Mouse (Mus musculus): Measurements from ENCODE around the gene Flrt1. TPM values are rescaled to one million over a fixed set of nuclear protein-coding genes. Genes with fewer than 3 reads are reported as not detected.

Gene Flrt1
- 5.8 TPM for polyA plus RNA-seq (2014; fragmentation: Illumina TruSeq; extraction: RNeasy Lipid Tissue Mini Kit (QIAGEN cat#74804); ENCODE audit: low read depth, low replicate concordance)

DNA sequence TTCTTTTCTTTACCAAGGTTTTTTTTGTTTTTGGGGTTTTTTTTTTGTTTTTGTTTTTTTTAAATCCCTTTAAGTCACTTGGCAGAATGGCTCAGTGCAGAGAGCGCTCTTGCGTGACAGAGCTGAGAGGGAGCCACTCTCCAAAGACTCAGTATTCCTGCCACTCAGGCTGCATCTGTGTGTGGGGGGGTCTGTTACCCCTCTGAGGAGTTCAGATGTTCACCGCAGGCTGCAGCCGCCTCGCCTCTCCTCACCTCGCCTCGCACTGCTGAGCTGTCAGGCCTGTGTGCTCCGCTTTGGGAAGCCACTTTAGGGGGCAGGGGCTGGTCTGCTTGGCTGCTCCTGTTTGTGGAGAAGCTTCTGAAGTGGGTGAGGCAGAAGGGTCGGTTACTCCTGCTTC is at the start of gene Flrt1:
Gene Flrt1 (minus strand): TSS at position 186 of the 400 bp plus-strand sequence.

DNA sequence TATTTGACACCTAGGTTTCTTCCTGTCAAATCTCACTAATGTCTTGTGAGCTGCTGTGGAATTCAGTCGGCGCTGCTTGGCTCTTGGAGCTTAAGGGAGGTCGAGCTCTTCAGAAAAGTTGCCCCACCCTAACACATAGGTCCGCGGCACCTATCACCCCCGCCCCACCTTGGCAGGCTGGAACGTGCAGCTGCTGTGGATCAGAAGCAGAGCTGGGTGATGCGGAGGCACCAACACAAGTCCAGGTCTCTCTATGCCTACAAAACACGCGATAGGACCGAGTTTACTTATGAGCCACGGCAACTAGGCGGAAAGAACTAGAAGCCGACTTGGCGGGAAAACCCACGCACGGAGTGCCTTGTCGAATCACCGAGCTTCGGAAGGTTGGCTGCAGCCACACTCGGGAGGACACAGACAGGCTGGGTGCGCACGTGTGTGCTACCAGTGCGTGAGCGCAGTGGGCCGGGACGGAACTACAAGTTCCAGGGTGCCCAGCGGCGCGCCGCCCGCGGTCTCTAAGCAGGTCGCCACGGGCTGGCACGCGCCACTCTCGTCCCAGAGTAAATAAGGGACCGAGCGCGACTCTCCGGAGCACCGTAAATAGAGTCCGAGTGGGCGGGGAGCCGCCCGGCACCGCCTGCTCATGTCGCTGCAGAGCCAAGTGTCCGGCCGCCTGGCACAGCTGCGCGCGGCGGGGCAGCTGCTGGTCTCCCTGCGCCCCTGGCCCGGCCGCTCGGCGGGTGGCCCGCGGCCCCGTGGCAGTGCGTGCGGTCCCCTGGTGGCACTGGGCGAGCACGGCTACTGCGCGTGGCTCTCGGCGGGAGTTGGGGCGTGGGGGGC is 49.1 kb downstream of the Flrt1 start, which contains the start of gene Macrod1:
Gene Macrod1 (plus strand): TSS at position 563 of the 840 bp plus-strand sequence.

Other genes starting within 250 kb of the Flrt1 start
- not detected for gene Ccdc88b, start 247.5 kb downstream of the Flrt1 start, polyA plus RNA-seq (2014; fragmentation: Illumina TruSeq; extraction: RNeasy Lipid Tissue Mini Kit (QIAGEN cat#74804); ENCODE audit: low read depth, low replicate concordance)
- 17.5 TPM for gene Trmt112, start 196.0 kb downstream of the Flrt1 start, polyA plus RNA-seq (2014; fragmentation: Illumina TruSeq; extraction: RNeasy Lipid Tissue Mini Kit (QIAGEN cat#74804); ENCODE audit: low read depth, low replicate concordance)
- gene Prdx5, start 195.6 kb downstream of the Flrt1 start, polyA plus RNA-seq (2014; fragmentation: Illumina TruSeq; extraction: RNeasy Lipid Tissue Mini Kit (QIAGEN cat#74804); ENCODE audit: low read depth, low replicate concordance): 192 TPM
- 2.4 TPM for gene Esrra, start 183.9 kb downstream of the Flrt1 start, polyA plus RNA-seq (2014; fragmentation: Illumina TruSeq; extraction: RNeasy Lipid Tissue Mini Kit (QIAGEN cat#74804); ENCODE audit: low read depth, low replicate concordance)
- gene Catsperz, start 180.3 kb downstream of the Flrt1 start, polyA plus RNA-seq (2014; fragmentation: Illumina TruSeq; extraction: RNeasy Lipid Tissue Mini Kit (QIAGEN cat#74804); ENCODE audit: low read depth, low replicate concordance): not detected
- not detected for gene Kcnk4, start 171.2 kb downstream of the Flrt1 start, polyA plus RNA-seq (2014; fragmentation: Illumina TruSeq; extraction: RNeasy Lipid Tissue Mini Kit (QIAGEN cat#74804); ENCODE audit: low read depth, low replicate concordance)
- gene Bad, start 163.9 kb downstream of the Flrt1 start, polyA plus RNA-seq (2014; fragmentation: Illumina TruSeq; extraction: RNeasy Lipid Tissue Mini Kit (QIAGEN cat#74804); ENCODE audit: low read depth, low replicate concordance): 1.1 TPM
- not detected for gene Gpr137, start 163.2 kb downstream of the Flrt1 start, polyA plus RNA-seq (2014; fragmentation: Illumina TruSeq; extraction: RNeasy Lipid Tissue Mini Kit (QIAGEN cat#74804); ENCODE audit: low read depth, low replicate concordance)
- 4.0 TPM for gene Ppp1r14b, start 130.8 kb downstream of the Flrt1 start, polyA plus RNA-seq (2014; fragmentation: Illumina TruSeq; extraction: RNeasy Lipid Tissue Mini Kit (QIAGEN cat#74804); ENCODE audit: low read depth, low replicate concordance)
- 1.8 TPM for gene Plcb3, start 129.3 kb downstream of the Flrt1 start, polyA plus RNA-seq (2014; fragmentation: Illumina TruSeq; extraction: RNeasy Lipid Tissue Mini Kit (QIAGEN cat#74804); ENCODE audit: low read depth, low replicate concordance)
- gene Fkbp2, start 125.2 kb downstream of the Flrt1 start, polyA plus RNA-seq (2014; fragmentation: Illumina TruSeq; extraction: RNeasy Lipid Tissue Mini Kit (QIAGEN cat#74804); ENCODE audit: low read depth, low replicate concordance): 13.6 TPM
- 10.3 TPM for gene Vegfb, start 118.1 kb downstream of the Flrt1 start, polyA plus RNA-seq (2014; fragmentation: Illumina TruSeq; extraction: RNeasy Lipid Tissue Mini Kit (QIAGEN cat#74804); ENCODE audit: low read depth, low replicate concordance)
- not detected for gene Dnajc4, start 113.2 kb downstream of the Flrt1 start, polyA plus RNA-seq (2014; fragmentation: Illumina TruSeq; extraction: RNeasy Lipid Tissue Mini Kit (QIAGEN cat#74804); ENCODE audit: low read depth, low replicate concordance)
- gene Nudt22, start 109.6 kb downstream of the Flrt1 start, polyA plus RNA-seq (2014; fragmentation: Illumina TruSeq; extraction: RNeasy Lipid Tissue Mini Kit (QIAGEN cat#74804); ENCODE audit: low read depth, low replicate concordance): not detected
- not detected for gene Trpt1, start 109.6 kb downstream of the Flrt1 start, polyA plus RNA-seq (2014; fragmentation: Illumina TruSeq; extraction: RNeasy Lipid Tissue Mini Kit (QIAGEN cat#74804); ENCODE audit: low read depth, low replicate concordance)
- not detected for gene Fermt3, start 86.3 kb downstream of the Flrt1 start, polyA plus RNA-seq (2014; fragmentation: Illumina TruSeq; extraction: RNeasy Lipid Tissue Mini Kit (QIAGEN cat#74804); ENCODE audit: low read depth, low replicate concordance)
- 47.9 TPM for gene Stip1, start 65.8 kb downstream of the Flrt1 start, polyA plus RNA-seq (2014; fragmentation: Illumina TruSeq; extraction: RNeasy Lipid Tissue Mini Kit (QIAGEN cat#74804); ENCODE audit: low read depth, low replicate concordance)
- gene Macrod1, start 48.9 kb downstream of the Flrt1 start, polyA plus RNA-seq (2014; fragmentation: Illumina TruSeq; extraction: RNeasy Lipid Tissue Mini Kit (QIAGEN cat#74804); ENCODE audit: low read depth, low replicate concordance): 3.9 TPM
- 21.5 TPM for gene Otub1, start 100.6 kb upstream of the Flrt1 start, polyA plus RNA-seq (2014; fragmentation: Illumina TruSeq; extraction: RNeasy Lipid Tissue Mini Kit (QIAGEN cat#74804); ENCODE audit: low read depth, low replicate concordance)
- 184 TPM for gene Cox8a, start 111.9 kb upstream of the Flrt1 start, polyA plus RNA-seq (2014; fragmentation: Illumina TruSeq; extraction: RNeasy Lipid Tissue Mini Kit (QIAGEN cat#74804); ENCODE audit: low read depth, low replicate concordance)
- gene Naa40, start 135.5 kb upstream of the Flrt1 start, polyA plus RNA-seq (2014; fragmentation: Illumina TruSeq; extraction: RNeasy Lipid Tissue Mini Kit (QIAGEN cat#74804); ENCODE audit: low read depth, low replicate concordance): 10.4 TPM
- not detected for gene Rcor2, start 161.6 kb upstream of the Flrt1 start, polyA plus RNA-seq (2014; fragmentation: Illumina TruSeq; extraction: RNeasy Lipid Tissue Mini Kit (QIAGEN cat#74804); ENCODE audit: low read depth, low replicate concordance)
- 43.6 TPM for gene Mark2, start 236.1 kb upstream of the Flrt1 start, polyA plus RNA-seq (2014; fragmentation: Illumina TruSeq; extraction: RNeasy Lipid Tissue Mini Kit (QIAGEN cat#74804); ENCODE audit: low read depth, low replicate concordance)